Mouse (Mus musculus): ENCODE data around the gene Hmgcs2. TPM values are rescaled to one million over a fixed set of nuclear protein-coding genes. Genes with fewer than 3 reads are reported as not detected.

Hmgcs2 gene
- polyA plus RNA-seq, 1 experiment = 8.8 TPM

GRCm38 (mm10) chr3:98348705-98349104 lies 68.5 kb downstream of the Hmgcs2 start:
- Histone ChIP-seq H3K27me3 (ENCODE audit: control insufficient read depth, insufficient read depth, low read length) (no peaks in the 10 kb centered on the region), H3K4me1 (replicated peaks; ENCODE audit: control insufficient read depth, insufficient read depth, low read length) (peaks cover 10% of the 10 kb centered on the region), H3K4me3 (ENCODE audit: control insufficient read depth, insufficient read depth, low read length) (no peak overlapping the region), H3K36me3 (ENCODE audit: control insufficient read depth, insufficient read depth, low read length) (no peaks in the 10 kb centered on the region), H3K27ac (ENCODE audit: control insufficient read depth, insufficient read depth, low read length) (peak overlapping the region; percentile 89)
- TF ChIP-seq CTCF (IDR thresholded peaks at IDR 0.05; ENCODE audit: borderline replicate concordance, control insufficient read depth, extremely low read depth, insufficient read depth, low read length, poor library complexity) (no peak), POLR2A (IDR thresholded peaks at IDR 0.05; ENCODE audit: control insufficient read depth, extremely low read depth, insufficient read depth, low read length, poor library complexity) (no peak)
- WGBS = 14% methylated on average over 8 of the region's 8 CpGs
- peak; percentile 18 for DNase-seq

GRCm38 (mm10) chr3:98353892-98354291 lies 73.7 kb downstream of the Hmgcs2 start:
- H3K27ac ChIP-seq (ENCODE audit: control insufficient read depth, insufficient read depth, low read length) = no peak overlapping the region
- H3K4me1 ChIP-seq (replicated peaks; ENCODE audit: control insufficient read depth, insufficient read depth, low read length) = no peaks in the 10 kb centered on the region; the same call in 1 of the 2 replicates
- no peak overlapping the region for H3K4me3 ChIP-seq (ENCODE audit: control insufficient read depth, insufficient read depth, low read length)
- peak; percentile 63 for DNase-seq
- H3K27me3 ChIP-seq (ENCODE audit: control insufficient read depth, insufficient read depth, low read length) = no peaks in the 10 kb centered on the region
- no peaks in the 10 kb centered on the region for H3K36me3 ChIP-seq (ENCODE audit: control insufficient read depth, insufficient read depth, low read length)
- 31% methylated on average over 7 of the region's 7 CpGs for whole genome bisulfite sequencing
- no peak for TF ChIP-seq CTCF (IDR thresholded peaks at IDR 0.05; ENCODE audit: borderline replicate concordance, control insufficient read depth, extremely low read depth, insufficient read depth, low read length, poor library complexity)
- no peak for TF ChIP-seq POLR2A (IDR thresholded peaks at IDR 0.05; ENCODE audit: control insufficient read depth, extremely low read depth, insufficient read depth, low read length, poor library complexity)

- H3K4me1 ChIP-seq (replicated peaks; ENCODE audit: control insufficient read depth, insufficient read depth, low read length) = no peaks in the 10 kb centered on the region
- 86% methylated on average over 10 of the region's 10 CpGs for WGBS
- H3K27me3 ChIP-seq (ENCODE audit: control insufficient read depth, insufficient read depth, low read length) = no peaks in the 10 kb centered on the region
Measured at GRCm38 (mm10) chr3:98355344-98356025, 75.2 kb downstream of the Hmgcs2 start.

GRCm38 (mm10) chr3:98356026-98356365 lies 75.8 kb downstream of the Hmgcs2 start:
- no peaks in the 10 kb centered on the region for H3K27me3 ChIP-seq (ENCODE audit: control insufficient read depth, insufficient read depth, low read length)

More at GRCm38 (mm10) chr3:98355344-98356025, 75.2 kb downstream of the Hmgcs2 start:
- Histone ChIP-seq H3K4me3 (ENCODE audit: control insufficient read depth, insufficient read depth, low read length) (no peak overlapping the region), H3K36me3 (ENCODE audit: control insufficient read depth, insufficient read depth, low read length) (no peaks in the 10 kb centered on the region), H3K27ac (ENCODE audit: control insufficient read depth, insufficient read depth, low read length) (no peak overlapping the region)
- DNase-seq = no peak
- TF ChIP-seq CTCF (IDR thresholded peaks at IDR 0.05; ENCODE audit: borderline replicate concordance, control insufficient read depth, extremely low read depth, insufficient read depth, low read length, poor library complexity) (no peak), POLR2A (IDR thresholded peaks at IDR 0.05; ENCODE audit: control insufficient read depth, extremely low read depth, insufficient read depth, low read length, poor library complexity) (no peak)

GRCm38 (mm10) chr3:98356632-98357370 lies 76.6 kb downstream of the Hmgcs2 start:
- Histone ChIP-seq H3K36me3 (ENCODE audit: control insufficient read depth, insufficient read depth, low read length) (no peaks in the 10 kb centered on the region), H3K27me3 (ENCODE audit: control insufficient read depth, insufficient read depth, low read length) (no peaks in the 10 kb centered on the region), H3K4me3 (ENCODE audit: control insufficient read depth, insufficient read depth, low read length) (no peak overlapping the region), H3K27ac (ENCODE audit: control insufficient read depth, insufficient read depth, low read length) (no peak overlapping the region), H3K4me1 (replicated peaks; ENCODE audit: control insufficient read depth, insufficient read depth, low read length) (no peaks in the 10 kb centered on the region)
- WGBS = 62% methylated on average over 3 of the region's 3 CpGs
- DNase-seq = no peak
- TF ChIP-seq CTCF (IDR thresholded peaks at IDR 0.05; ENCODE audit: borderline replicate concordance, control insufficient read depth, extremely low read depth, insufficient read depth, low read length, poor library complexity) (no peak), POLR2A (IDR thresholded peaks at IDR 0.05; ENCODE audit: control insufficient read depth, extremely low read depth, insufficient read depth, low read length, poor library complexity) (no peak)

More at GRCm38 (mm10) chr3:98356026-98356365, 75.8 kb downstream of the Hmgcs2 start:
- TF ChIP-seq CTCF (IDR thresholded peaks at IDR 0.05; ENCODE audit: borderline replicate concordance, control insufficient read depth, extremely low read depth, insufficient read depth, low read length, poor library complexity) (no peak), POLR2A (IDR thresholded peaks at IDR 0.05; ENCODE audit: control insufficient read depth, extremely low read depth, insufficient read depth, low read length, poor library complexity) (no peak)
- WGBS = 93% methylated on average over 6 of the region's 6 CpGs
- no peaks in the 10 kb centered on the region for H3K4me1 ChIP-seq (replicated peaks; ENCODE audit: control insufficient read depth, insufficient read depth, low read length)
- no peak overlapping the region for H3K27ac ChIP-seq (ENCODE audit: control insufficient read depth, insufficient read depth, low read length)
- H3K4me3 ChIP-seq (ENCODE audit: control insufficient read depth, insufficient read depth, low read length) = no peak overlapping the region
- no peaks in the 10 kb centered on the region for H3K36me3 ChIP-seq (ENCODE audit: control insufficient read depth, insufficient read depth, low read length)
- no peak for DNase-seq

Other genes with a start within 250 kb of the Hmgcs2 start
- gene Adam30, start 119.8 kb upstream of the Hmgcs2 start, polyA plus RNA-seq (2012; rRNA removed) = not detected in 2 replicates
- gene Reg4, start 58.3 kb upstream of the Hmgcs2 start, polyA plus RNA-seq (2012; rRNA removed) = 0.35 TPM in 1 of 2 replicates, not detected in the other
- gene Phgdh, start 59.6 kb downstream of the Hmgcs2 start, polyA plus RNA-seq (2012; rRNA removed) = 213 and 232 TPM in 2 replicates
- gene Zfp697, start 102.0 kb downstream of the Hmgcs2 start, polyA plus RNA-seq (2012; rRNA removed) = 0.66 and 0.96 TPM in 2 replicates
- not detected in 2 replicates for gene Gm4450, start 176.7 kb downstream of the Hmgcs2 start, polyA plus RNA-seq (2012; rRNA removed)
- 0.22 TPM in 1 of 2 replicates, not detected in the other for gene Hsd3b4, start 230.1 kb downstream of the Hmgcs2 start, polyA plus RNA-seq (2012; rRNA removed)